10 mouse cellular contexts compared by ENCODE assay signal in genomic region chr1:62820170-62820569, GRCm38 (mm10).
DNase-seq lines count a peak whose midpoint lies in the region; TF ChIP-seq lines count a peak whose summit lies in the region.
"Had no signal": no experiment of that assay in that cellular context is flagged by ENCODE, and none has a peak within 500 bp of the region (broad histone marks: within the 10 kb centered on the region; RNA-seq: fewer than 3 reads in every experiment).

No protein-coding gene starts in this region.

- no peaks in the 10 kb centered on the region for H3K36me3 ChIP-seq in hindbrain, embryonic 10.5 days
- H3K36me3 ChIP-seq: hindbrain, embryonic 15.5 days had no signal

- DNase-seq in adrenal gland, postnatal 14 days = peak; percentile 36
- DNase-seq in adrenal gland, postnatal 10 days = no peak
- no peak for DNase-seq in layer of hippocampus, adult 2 months (ENCODE audit: low spot score in 2 of 2)
- no peak for DNase-seq in layer of hippocampus, adult 8-10 months (ENCODE audit: low spot score in 2 of 2)
- DNase-seq in 3T3-L1 (ENCODE audit: low read depth, low spot score) = peak; percentile 47
- DNase-seq in c-Kit-positive CD71-positive TER-119-positive erythroid progenitor cells, embryonic 14.5 days (ENCODE audit: low spot score) = peak; percentile 20
- DNase-seq in natural killer cell, adult 2 months (ENCODE audit: low spot score in 2 of 2) = no peak
- no peak for DNase-seq in hindbrain, embryonic 10.5 days (ENCODE audit: low spot score)

- H3K4me3 ChIP-seq in layer of hippocampus, adult 2 months = no peak overlapping the region
- H3K4me3 ChIP-seq in hindbrain, embryonic 10.5 days = no peak overlapping the region
- H3K4me3 ChIP-seq: embryonic facial prominence, embryonic 13.5 days; hindbrain, embryonic 15.5 days had no signal

- 75% methylated on average over 3 of the region's 3 CpGs for WGBS in hindbrain, embryonic 10.5 days

- no peak overlapping the region for H3K27ac ChIP-seq in layer of hippocampus, adult 2 months
- H3K27ac ChIP-seq in hindbrain, embryonic 10.5 days = no peak overlapping the region
- H3K27ac ChIP-seq: embryonic facial prominence, embryonic 13.5 days; hindbrain, embryonic 15.5 days had no signal

- peaks cover 23% of the 10 kb centered on the region for H3K4me1 ChIP-seq in hindbrain, embryonic 10.5 days (replicated peaks)
- H3K4me1 ChIP-seq: hindbrain, embryonic 15.5 days had no signal

- no peaks in the 10 kb centered on the region for H3K9me3 ChIP-seq in hindbrain, embryonic 10.5 days
- H3K9me3 ChIP-seq: embryonic facial prominence, embryonic 13.5 days; hindbrain, embryonic 15.5 days had no signal

- no peaks in the 10 kb centered on the region for H3K27me3 ChIP-seq in hindbrain, embryonic 10.5 days (ENCODE audit: insufficient read depth, poor library complexity, severe bottlenecking)
- H3K27me3 ChIP-seq: embryonic facial prominence, embryonic 13.5 days; hindbrain, embryonic 15.5 days had no signal

- TF ChIP-seq CTCF in layer of hippocampus, adult 2 months (conservative IDR thresholded peaks at IDR 0.05) = peak; percentile 73

Comparison
In these comparisons a context has a peak if more than half of its experiments do, and no peak if none do; other contexts are left out.
1. DNase-seq: peak in adrenal gland, postnatal 14 days (single experiment), 3T3-L1 (single experiment) and c-Kit-positive CD71-positive TER-119-positive erythroid progenitor cells, embryonic 14.5 days (single experiment); none in adrenal gland, postnatal 10 days (single experiment), layer of hippocampus, adult 2 months (0 of 2), layer of hippocampus, adult 8-10 months (0 of 2), natural killer cell, adult 2 months (0 of 2) and hindbrain, embryonic 10.5 days (single experiment).